Mouse (Mus musculus) left cerebral cortex, adult 11 months (tissue): ENCODE measurements at regions not wholly inside any gene's neighbourhood (a gene's known extent, or its start where the extent isn't known, plus 50 kb on each side); places are given as distances from the start of the nearest gene placed in this dataset.

Experiments
- DNase-seq: peaks from one replicate; pipeline ENCODE4 v3.0.0; 2022; ENCODE audit warnings: low spot score

- DNase-seq: no peak
Measured at GRCm38 (mm10) chr10:66911261-66911911, 184.5 kb upstream of the Jmjd1c start.

- DNase-seq: no peak
Measured at GRCm38 (mm10) chr10:66912440-66912839, 183.5 kb upstream of the Jmjd1c start.

- DNase-seq: no peak
Measured at GRCm38 (mm10) chr10:66913187-66913586, 182.7 kb upstream of the Jmjd1c start.

GRCm38 (mm10) chr10:66913627-66914026 is 182.3 kb upstream of the Jmjd1c start:
- DNase-seq: no peak

GRCm38 (mm10) chr10:66914288-66914975 is 181.5 kb upstream of the Jmjd1c start:
- no peak for DNase-seq

- no peak for DNase-seq
Measured at GRCm38 (mm10) chr10:66915801-66916200, 180.1 kb upstream of the Jmjd1c start.

- no peak for DNase-seq
Measured at GRCm38 (mm10) chr10:66917725-66918124, 178.2 kb upstream of the Jmjd1c start.

- DNase-seq: no peak
Measured at GRCm38 (mm10) chr10:66918713-66919112, 177.2 kb upstream of the Jmjd1c start.

GRCm38 (mm10) chr10:66919953-66920760 is 175.8 kb upstream of the Jmjd1c start:
- peak; percentile 66 for DNase-seq

- DNase-seq: peak; percentile 86
Measured at GRCm38 (mm10) chr10:66920761-66921684, 174.9 kb upstream of the Jmjd1c start.

- no peak for DNase-seq
Measured at GRCm38 (mm10) chr10:66921776-66922175, 174.1 kb upstream of the Jmjd1c start.

GRCm38 (mm10) chr10:66922314-66922713 is 173.6 kb upstream of the Jmjd1c start:
- DNase-seq: no peak

GRCm38 (mm10) chr10:66923947-66924346 is 172.0 kb upstream of the Jmjd1c start:
- no peak for DNase-seq

GRCm38 (mm10) chr10:66924418-66924817 is 171.5 kb upstream of the Jmjd1c start:
- no peak for DNase-seq

GRCm38 (mm10) chr10:66925553-66926127 is 170.3 kb upstream of the Jmjd1c start:
- no peak for DNase-seq

- no peak for DNase-seq
Measured at GRCm38 (mm10) chr10:66927651-66928050, 168.3 kb upstream of the Jmjd1c start.

GRCm38 (mm10) chr10:66928211-66928990 is 167.5 kb upstream of the Jmjd1c start:
- no peak for DNase-seq

- no peak for DNase-seq
Measured at GRCm38 (mm10) chr10:66930563-66930962, 165.4 kb upstream of the Jmjd1c start.

- no peak for DNase-seq
Measured at GRCm38 (mm10) chr10:66931505-66931904, 164.4 kb upstream of the Jmjd1c start.

GRCm38 (mm10) chr10:66932544-66932943 is 163.4 kb upstream of the Jmjd1c start:
- DNase-seq: no peak

GRCm38 (mm10) chr10:66933689-66934088 is 162.2 kb upstream of the Jmjd1c start:
- no peak for DNase-seq
